Mouse (Mus musculus): Measurements from ENCODE around the gene Rangap1. TPM values are rescaled to one million over a fixed set of nuclear protein-coding genes. Genes with fewer than 3 reads are reported as not detected.

The Rangap1 gene
- polyA plus RNA-seq, 1 experiment from 2014 or later, result 140 TPM

DNA sequence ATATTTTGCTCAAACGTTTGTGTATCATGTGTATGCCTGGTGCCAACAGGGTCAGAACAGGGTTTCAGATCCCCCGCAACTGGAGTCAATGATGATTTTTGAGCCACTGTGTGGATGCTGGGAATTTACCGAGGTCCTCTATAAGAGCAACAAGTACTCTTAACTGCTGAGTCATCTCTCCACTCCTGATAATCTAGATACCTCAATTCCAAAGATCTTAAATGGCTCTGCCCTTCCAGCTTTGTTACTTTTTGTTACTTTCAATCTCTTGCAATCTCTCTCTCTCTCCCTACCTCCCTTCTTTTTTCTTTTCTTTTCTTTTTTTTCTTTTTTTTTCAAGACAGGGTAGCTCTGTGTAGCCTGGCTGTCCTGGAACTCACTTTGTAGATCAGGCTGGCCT, 10.3 kb downstream of the Rangap1 start:
- no peak overlapping the region for H3K27ac ChIP-seq
- WGBS, result 65% methylated on average over 3 of the region's 3 CpGs
- no peak overlapping the region for H3K4me3 ChIP-seq (replicated peaks)
- H3K4me2 ChIP-seq (replicated peaks), result no peak overlapping the region
- H3K9ac ChIP-seq (replicated peaks), result no peak overlapping the region
- H3K27me3 ChIP-seq, result no peaks in the 10 kb centered on the region
- H3K9me3 ChIP-seq, result no peaks in the 10 kb centered on the region
- ATAC-seq, result no peak
- no peaks in the 10 kb centered on the region for H3K4me1 ChIP-seq (replicated peaks)
- no peaks in the 10 kb centered on the region for H3K36me3 ChIP-seq

DNA sequence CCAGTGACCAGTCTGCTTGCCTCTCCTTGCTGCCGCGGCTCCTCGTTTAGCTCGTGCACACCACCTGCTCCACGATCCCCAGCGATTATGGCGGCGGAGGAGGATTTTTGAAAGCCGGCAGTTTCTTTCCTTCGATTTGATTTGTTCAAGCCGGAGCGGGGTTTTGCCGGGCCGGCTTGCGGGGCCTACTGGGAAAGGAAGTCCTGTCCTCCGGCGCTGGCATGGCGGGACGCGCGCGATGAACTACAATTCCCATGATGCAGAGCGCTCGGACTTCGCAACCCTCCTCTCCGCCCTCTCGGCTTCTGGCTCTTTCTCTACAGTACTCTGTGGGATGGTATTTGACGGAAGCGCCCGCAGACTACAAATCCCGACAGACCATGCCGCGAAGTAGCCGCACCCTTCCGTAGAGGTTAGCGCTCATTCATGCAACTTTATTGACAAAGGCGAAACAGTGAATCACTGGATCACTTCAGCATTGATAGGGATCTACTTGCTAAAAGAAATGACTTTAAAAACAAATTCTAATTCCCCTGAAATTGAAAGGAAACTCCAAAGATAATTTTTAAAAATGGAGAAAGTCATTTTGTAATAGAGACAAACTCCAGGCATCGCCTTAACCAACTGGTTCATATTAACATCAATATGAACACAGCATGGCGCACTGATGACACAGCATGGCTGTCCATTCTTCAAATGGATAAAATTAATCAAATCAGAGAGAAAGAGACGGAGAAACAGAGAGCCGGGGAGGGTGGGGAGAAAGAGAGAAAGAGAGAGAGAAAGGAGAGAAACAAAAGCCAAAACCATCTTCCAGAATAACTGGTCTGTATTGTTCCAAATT, 15.3 kb downstream of the Rangap1 start:
- H3K4me1 ChIP-seq (replicated peaks), result peaks cover 29% of the 10 kb centered on the region
- peak overlapping the region; percentile 94 for H3K9ac ChIP-seq (replicated peaks)
- ATAC-seq, result peak; percentile 99
- WGBS, result 5% methylated on average over 41 of the region's 41 CpGs
- peak overlapping the region; percentile 77 for H3K27ac ChIP-seq
- no peaks in the 10 kb centered on the region for H3K36me3 ChIP-seq
- no peaks in the 10 kb centered on the region for H3K9me3 ChIP-seq
- H3K27me3 ChIP-seq, result no peaks in the 10 kb centered on the region
- peak overlapping the region; percentile 99 for H3K4me3 ChIP-seq (replicated peaks)
- peak overlapping the region; percentile 96 for H3K4me2 ChIP-seq (replicated peaks)

DNA sequence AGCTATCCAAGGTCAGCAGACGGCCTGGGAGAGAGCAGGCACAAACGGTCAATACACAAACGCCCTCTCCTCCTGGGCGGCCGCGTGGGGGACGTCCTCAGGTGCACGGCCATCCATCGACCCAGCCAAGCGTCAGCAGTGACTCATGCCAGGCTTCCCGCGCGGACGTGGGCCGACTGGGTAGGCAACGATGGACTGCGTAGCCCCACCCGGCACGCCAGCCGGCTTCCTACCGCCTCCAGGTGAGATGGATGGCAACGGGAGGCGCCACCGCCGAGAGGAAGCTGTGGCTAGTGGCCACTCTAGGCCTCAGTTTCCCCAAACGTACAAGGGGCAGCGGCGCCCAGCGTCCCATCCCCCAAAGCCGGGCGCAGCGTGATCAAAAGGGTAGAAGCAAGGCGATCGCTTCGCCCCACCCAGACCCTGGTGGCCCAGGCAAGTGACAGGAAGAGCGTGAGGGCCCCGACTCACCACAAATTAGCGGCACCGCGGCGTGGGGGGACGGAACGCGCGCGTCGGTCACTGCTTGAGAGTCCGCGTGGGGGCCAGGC, 16.0 kb downstream of the Rangap1 start:
- peaks cover 3% of the 10 kb centered on the region for H3K36me3 ChIP-seq
- no peaks in the 10 kb centered on the region for H3K27me3 ChIP-seq
- peaks cover 29% of the 10 kb centered on the region for H3K4me1 ChIP-seq (replicated peaks)
- H3K9me3 ChIP-seq, result no peaks in the 10 kb centered on the region
- peak overlapping the region; percentile 99 for H3K4me3 ChIP-seq (replicated peaks)
- peak; percentile 18 for ATAC-seq
- under 1% methylated on average over 49 of the region's 49 CpGs for WGBS
- H3K4me2 ChIP-seq (replicated peaks), result peak overlapping the region; percentile 96
- H3K9ac ChIP-seq (replicated peaks), result peak overlapping the region; percentile 94
- peak overlapping the region; percentile 77 for H3K27ac ChIP-seq

DNA sequence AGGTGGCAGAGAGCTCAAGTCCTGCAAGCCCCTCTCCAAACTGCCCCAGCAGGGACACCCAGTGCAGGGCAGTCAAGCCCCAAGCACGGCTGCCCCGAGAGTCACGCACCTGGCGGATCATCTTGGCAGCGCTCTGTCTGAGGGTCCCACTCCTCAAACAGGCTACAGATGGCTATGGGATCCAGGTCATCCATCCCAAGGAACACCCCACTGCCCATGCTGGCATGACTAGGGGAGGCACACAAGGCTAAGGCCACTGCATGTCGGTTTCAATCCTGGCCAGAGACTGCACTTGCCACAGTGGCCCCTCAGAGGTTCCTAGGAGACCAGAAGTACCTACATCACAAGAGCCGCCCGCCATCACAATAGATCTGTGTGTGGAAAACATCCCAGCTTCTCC, 19.4 kb downstream of the Rangap1 start:
- no peaks in the 10 kb centered on the region for H3K9me3 ChIP-seq
- H3K27ac ChIP-seq, result no peak overlapping the region
- H3K4me1 ChIP-seq (replicated peaks), result peaks cover 29% of the 10 kb centered on the region
- whole genome bisulfite sequencing, result 93% methylated on average over 8 of the region's 8 CpGs
- H3K4me3 ChIP-seq (replicated peaks), result no peak overlapping the region
- H3K36me3 ChIP-seq, result peaks cover 36% of the 10 kb centered on the region
- H3K4me2 ChIP-seq (replicated peaks), result no peak overlapping the region
- no peak overlapping the region for H3K9ac ChIP-seq (replicated peaks)
- no peaks in the 10 kb centered on the region for H3K27me3 ChIP-seq
- no peak for ATAC-seq

DNA sequence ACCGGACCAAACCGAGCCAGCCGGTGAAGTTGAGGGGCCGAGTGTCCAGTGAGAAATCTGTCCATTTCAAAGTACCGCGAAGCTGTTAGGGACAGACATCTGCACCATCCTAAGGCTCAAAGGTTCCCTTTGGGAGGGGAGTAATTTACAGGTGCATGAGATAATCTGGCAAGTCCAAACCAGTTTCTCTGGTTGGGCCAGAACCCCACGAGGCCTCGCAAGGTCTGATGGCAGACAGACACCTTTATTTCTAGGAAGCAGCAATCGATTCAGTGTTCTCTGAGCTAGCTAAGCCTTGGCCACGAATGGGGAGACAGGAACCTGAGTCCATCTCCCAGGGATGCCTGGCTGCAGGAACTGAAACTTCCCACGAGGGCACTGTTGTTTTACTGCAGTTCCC, 21.7 kb downstream of the Rangap1 start:
- no peak overlapping the region for H3K4me2 ChIP-seq (replicated peaks)
- H3K4me1 ChIP-seq (replicated peaks), result peaks cover 30% of the 10 kb centered on the region
- no peak overlapping the region for H3K9ac ChIP-seq (replicated peaks)
- 93% methylated on average over 11 of the region's 11 CpGs for WGBS
- H3K36me3 ChIP-seq, result peaks cover 60% of the 10 kb centered on the region
- H3K27me3 ChIP-seq, result no peaks in the 10 kb centered on the region
- no peak for ATAC-seq
- H3K4me3 ChIP-seq (replicated peaks), result no peak overlapping the region
- no peaks in the 10 kb centered on the region for H3K9me3 ChIP-seq
- no peak overlapping the region for H3K27ac ChIP-seq

DNA sequence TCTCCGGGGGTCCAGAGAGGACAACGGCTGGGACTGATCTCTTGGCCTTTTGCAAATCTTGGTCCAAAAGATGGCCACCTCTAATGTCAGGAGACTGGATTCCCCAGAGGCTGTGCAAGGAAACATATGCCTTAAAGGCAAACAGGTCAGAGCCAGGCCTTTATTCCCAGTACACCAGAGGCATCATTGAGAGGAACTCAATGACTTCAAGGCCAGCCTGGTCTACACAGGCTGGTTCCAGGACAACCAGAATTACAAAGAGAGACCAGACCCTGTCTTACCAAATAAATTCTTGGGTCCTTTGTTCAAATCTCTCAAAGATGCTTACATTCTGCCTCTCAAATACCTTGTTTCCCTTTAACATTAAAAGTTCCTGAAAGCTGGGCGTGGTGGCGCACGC, 23.0 kb downstream of the Rangap1 start:
- ATAC-seq, result no peak
- no peak overlapping the region for H3K4me3 ChIP-seq (replicated peaks)
- WGBS, result 94% methylated on average over 5 of the region's 5 CpGs
- H3K27me3 ChIP-seq, result no peaks in the 10 kb centered on the region
- H3K9ac ChIP-seq (replicated peaks), result no peak overlapping the region
- H3K27ac ChIP-seq, result no peak overlapping the region
- peaks cover 71% of the 10 kb centered on the region for H3K36me3 ChIP-seq
- no peaks in the 10 kb centered on the region for H3K9me3 ChIP-seq
- H3K4me1 ChIP-seq (replicated peaks), result peaks cover 26% of the 10 kb centered on the region
- H3K4me2 ChIP-seq (replicated peaks), result no peak overlapping the region

DNA sequence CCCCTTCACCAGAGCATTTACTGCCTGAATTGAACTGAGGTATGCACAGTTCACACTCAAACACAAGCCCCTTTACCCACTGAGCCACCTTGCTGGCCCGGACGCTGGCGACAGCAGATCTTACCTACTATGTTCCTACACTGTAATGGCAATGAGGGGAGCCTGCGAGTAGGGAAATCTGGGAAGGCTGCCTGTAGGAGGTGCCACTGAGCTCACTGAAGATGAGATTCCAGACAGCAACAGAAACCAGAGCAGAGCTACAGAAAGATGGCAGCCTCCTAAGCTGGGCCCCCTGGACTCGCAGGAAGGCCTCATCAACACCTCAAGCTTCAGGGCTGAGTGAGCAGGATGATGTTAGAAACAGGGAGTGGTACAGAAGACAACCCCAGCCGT, 26.2 kb downstream of the Rangap1 start:
- no peak overlapping the region for H3K4me2 ChIP-seq (replicated peaks)
- no peak overlapping the region for H3K9ac ChIP-seq (replicated peaks)
- H3K4me3 ChIP-seq (replicated peaks), result no peak overlapping the region
- peaks cover 94% of the 10 kb centered on the region for H3K36me3 ChIP-seq
- H3K27ac ChIP-seq, result peak overlapping the region; percentile 87
- no peak for ATAC-seq
- no peaks in the 10 kb centered on the region for H3K27me3 ChIP-seq
- H3K4me1 ChIP-seq (replicated peaks), result peaks cover 15% of the 10 kb centered on the region
- WGBS, result 89% methylated on average over 6 of the region's 6 CpGs
- no peaks in the 10 kb centered on the region for H3K9me3 ChIP-seq

DNA sequence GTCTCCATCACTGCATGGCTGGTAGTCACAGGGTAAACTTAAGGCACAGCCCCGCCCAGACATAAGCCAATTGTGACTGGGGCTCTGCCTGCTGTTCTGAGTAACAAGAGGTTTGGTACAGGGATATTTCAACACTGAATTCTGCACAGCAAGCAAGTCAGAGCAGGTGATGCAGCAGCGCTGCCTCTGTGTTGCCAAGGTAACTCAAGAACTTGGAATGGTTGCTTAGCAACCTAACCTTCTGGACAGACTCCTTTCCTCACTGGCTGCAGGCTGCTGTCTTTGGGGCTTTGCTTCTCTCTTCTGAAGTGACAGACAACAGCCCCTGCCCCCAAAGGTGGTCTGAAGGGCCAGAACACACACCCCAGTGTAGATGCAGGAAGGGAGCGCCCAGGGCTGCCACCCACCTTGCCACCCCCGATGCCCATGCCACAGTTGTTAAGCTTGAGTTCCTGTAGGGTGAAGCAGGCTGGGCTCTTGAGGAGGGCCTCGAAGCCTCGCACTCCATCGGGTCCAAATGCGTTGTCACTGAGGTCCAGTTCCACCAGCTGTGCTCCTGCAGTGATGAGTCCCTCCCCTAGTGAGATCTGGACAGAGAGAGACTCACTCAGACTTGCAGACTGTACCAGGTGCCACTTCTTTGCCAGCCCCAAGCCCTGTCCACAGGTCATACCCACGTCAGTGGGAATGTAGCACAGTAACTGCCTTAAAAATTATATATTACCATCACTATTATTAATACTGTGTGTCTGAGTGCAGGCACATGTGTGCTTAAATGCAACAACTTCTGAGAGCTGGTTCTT, 26.8 kb downstream of the Rangap1 start:
- H3K27me3 ChIP-seq, result no peaks in the 10 kb centered on the region
- peak overlapping the region; percentile 25; the same call in 1 of the 2 replicates for H3K4me2 ChIP-seq (replicated peaks)
- H3K36me3 ChIP-seq, result peaks cover 94% of the 10 kb centered on the region
- peak overlapping the region; percentile 87 for H3K27ac ChIP-seq
- H3K4me1 ChIP-seq (replicated peaks), result peaks cover 15% of the 10 kb centered on the region
- ATAC-seq, result peak; percentile 89
- no peaks in the 10 kb centered on the region for H3K9me3 ChIP-seq
- 82% methylated on average over 9 of the region's 9 CpGs for WGBS
- peak overlapping the region; percentile 17 for H3K9ac ChIP-seq (replicated peaks)
- H3K4me3 ChIP-seq (replicated peaks), result no peak overlapping the region

DNA sequence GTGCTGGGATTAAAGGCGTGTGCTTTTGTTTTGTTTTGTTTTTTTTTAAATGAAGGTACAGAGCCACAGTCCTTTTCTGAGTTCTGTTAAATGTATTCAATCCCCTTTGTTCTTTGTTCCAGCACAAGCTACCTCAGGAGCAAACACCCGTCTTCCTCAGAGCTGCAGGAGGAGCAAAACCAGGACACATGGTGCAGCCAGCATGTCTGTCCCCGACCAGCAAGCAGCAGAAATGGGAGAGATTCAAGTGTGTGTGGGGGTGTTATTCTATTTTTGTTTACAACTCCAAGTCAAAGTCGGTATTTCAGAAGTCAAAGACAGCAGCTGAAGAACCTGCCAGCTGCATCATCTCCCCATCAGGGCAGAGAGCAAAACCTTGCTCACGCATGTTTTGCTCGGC, 31.6 kb downstream of the Rangap1 start:
- Histone ChIP-seq H3K4me1 (replicated peaks) (peaks cover 10% of the 10 kb centered on the region), H3K4me2 (replicated peaks) (no peak overlapping the region), H3K27ac (no peak overlapping the region), H3K27me3 (no peaks in the 10 kb centered on the region), H3K4me3 (replicated peaks) (no peak overlapping the region), H3K9me3 (no peaks in the 10 kb centered on the region), H3K9ac (replicated peaks) (no peak overlapping the region), H3K36me3 (peaks cover 92% of the 10 kb centered on the region)
- ATAC-seq, result no peak
- 89% methylated on average over 6 of the region's 6 CpGs for WGBS

DNA sequence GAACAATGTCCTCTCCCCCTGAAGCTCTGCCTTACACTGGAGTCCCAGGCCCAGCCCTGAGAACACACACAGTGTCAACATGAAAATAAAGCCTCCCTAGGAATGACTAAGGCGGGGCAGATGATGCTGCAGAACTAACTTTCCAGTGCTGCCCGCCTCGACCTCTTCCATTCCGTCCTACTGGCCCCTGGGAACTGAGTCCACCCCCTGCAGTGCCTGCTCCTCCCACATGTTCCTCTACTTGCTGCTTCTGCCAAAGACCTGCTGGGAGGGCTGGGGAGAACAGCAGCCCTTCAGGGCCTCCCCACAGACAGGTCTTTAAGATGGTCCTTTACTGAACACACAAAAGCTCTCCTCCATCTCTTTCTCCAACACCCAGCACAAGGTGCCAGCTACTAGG, 34.5 kb downstream of the Rangap1 start:
- Histone ChIP-seq H3K27ac (no peak overlapping the region), H3K27me3 (no peaks in the 10 kb centered on the region), H3K4me1 (replicated peaks) (no peaks in the 10 kb centered on the region), H3K4me2 (replicated peaks) (no peak overlapping the region), H3K36me3 (peaks cover 90% of the 10 kb centered on the region), H3K9ac (replicated peaks) (no peak overlapping the region), H3K4me3 (replicated peaks) (no peak overlapping the region), H3K9me3 (no peaks in the 10 kb centered on the region)
- WGBS, result 86% methylated on average over 4 of the region's 4 CpGs
- no peak for ATAC-seq

DNA sequence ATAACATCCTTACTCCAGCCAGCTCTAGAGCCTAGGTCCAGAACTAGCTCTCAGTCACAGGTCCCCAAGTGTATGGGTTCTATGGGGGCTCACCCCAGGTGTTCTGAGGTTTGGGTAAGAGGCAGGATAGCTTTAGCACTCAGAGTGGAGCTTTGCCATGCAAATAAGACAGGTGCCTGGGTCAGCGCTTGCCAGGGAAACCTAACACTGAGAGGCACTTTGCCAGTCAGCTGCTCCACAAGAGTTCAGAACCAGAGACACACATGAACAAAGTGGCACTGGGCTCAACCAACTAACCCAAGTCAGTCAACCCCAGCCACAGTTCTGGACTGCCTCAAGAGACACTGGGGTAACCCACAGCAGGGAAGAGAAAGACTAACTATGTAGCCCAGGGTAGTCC, 35.6 kb downstream of the Rangap1 start:
- peaks cover 90% of the 10 kb centered on the region for H3K36me3 ChIP-seq
- ATAC-seq, result no peak
- WGBS, result 100% methylated on average over 1 of the region's 1 CpGs

DNA sequence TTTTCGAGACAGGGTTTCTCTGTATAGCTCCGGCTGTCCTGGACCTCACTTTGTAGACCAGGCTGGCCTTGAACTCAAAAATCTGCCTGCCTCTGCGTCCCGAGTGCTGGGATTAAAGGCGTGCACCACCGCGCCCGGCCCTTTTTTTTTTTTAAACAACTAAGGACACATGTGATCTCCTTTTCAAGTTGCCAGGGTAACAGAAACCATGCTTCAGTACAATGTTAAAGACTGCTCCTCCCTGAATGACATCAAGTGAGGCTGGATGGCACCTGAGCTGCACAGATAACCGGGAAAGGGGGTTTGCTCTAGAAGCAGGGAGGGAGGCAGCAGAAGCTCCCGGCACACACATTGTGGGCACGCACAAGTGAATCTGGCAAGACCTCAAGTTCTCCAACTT, 36.3 kb downstream of the Rangap1 start:
- no peak for ATAC-seq
- Histone ChIP-seq H3K27me3 (no peaks in the 10 kb centered on the region), H3K9ac (replicated peaks) (no peak overlapping the region), H3K36me3 (peaks cover 95% of the 10 kb centered on the region), H3K4me1 (replicated peaks) (no peaks in the 10 kb centered on the region), H3K4me3 (replicated peaks) (no peak overlapping the region), H3K27ac (no peak overlapping the region), H3K9me3 (no peaks in the 10 kb centered on the region), H3K4me2 (replicated peaks) (no peak overlapping the region)
- 87% methylated on average over 11 of the region's 11 CpGs for WGBS

More for the DNA sequence above, 35.6 kb downstream of the Rangap1 start:
- Histone ChIP-seq H3K27me3 (no peaks in the 10 kb centered on the region), H3K4me3 (replicated peaks) (no peak overlapping the region), H3K4me1 (replicated peaks) (no peaks in the 10 kb centered on the region), H3K9me3 (no peaks in the 10 kb centered on the region), H3K27ac (no peak overlapping the region), H3K4me2 (replicated peaks) (no peak overlapping the region), H3K9ac (replicated peaks) (no peak overlapping the region)

Data from midbrain, embryonic 13.5 days (tissue).